Mouse (Mus musculus): ENCODE measurements around the gene Trim11. TPM values are rescaled to one million over a fixed set of nuclear protein-coding genes. Genes with fewer than 3 reads are reported as not detected.

The Trim11 gene
- total and polyA plus RNA-seq, 3 experiments: 24.8 to 27.0 TPM; not detected in 1

DNA sequence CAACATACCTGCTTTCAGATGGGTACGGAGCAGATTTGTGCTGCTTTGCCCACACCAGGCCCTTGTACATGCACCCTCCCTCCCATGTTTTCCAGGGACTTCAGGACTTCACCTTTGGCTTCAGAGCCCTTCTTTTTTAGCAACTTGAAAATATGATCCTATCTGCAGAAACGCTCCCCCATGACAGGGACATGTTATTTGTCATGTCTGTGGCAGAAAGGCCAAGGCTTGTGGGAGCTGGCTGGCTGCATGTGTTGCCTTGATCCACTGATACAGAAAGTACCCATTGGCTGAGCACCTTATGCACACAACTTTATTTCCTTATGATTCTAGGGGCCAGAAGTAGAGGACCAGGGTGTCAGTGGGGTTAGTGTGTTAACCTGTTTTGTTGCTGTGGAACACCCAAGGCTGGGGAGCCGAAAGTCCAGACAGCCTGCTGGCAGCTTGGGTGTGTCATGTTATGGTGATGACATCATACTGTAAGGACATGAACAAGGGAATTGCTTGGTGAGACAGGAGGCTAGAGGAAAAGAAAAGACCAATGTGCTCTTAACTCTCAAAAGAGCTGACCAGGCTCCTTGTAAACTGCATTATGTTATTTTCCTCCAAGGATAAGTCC is 7.5 kb downstream of the Trim11 start:
- H3K4me1 ChIP-seq (ENCODE audit: control insufficient read depth in 1 of 2, insufficient read depth in 2 of 2, low read length in 2 of 2): peaks cover 0 to 4% of the 10 kb centered on the region in 2 experiments; a peak in 3 of 4 replicates
- no peak for DNase-seq (ENCODE audit: low read depth, low spot score)
- H3K27me3 ChIP-seq (ENCODE audit: control insufficient read depth in 1 of 2, insufficient read depth in 2 of 2, low read length in 2 of 2): no peaks in the 10 kb centered on the region
- H3K36me3 ChIP-seq (ENCODE audit: control insufficient read depth in 1 of 2, insufficient read depth in 2 of 2, low read length in 2 of 2): peaks cover 7 to 17% of the 10 kb centered on the region in 2 experiments
- no peak overlapping the region for H3K27ac ChIP-seq (ENCODE audit: control insufficient read depth, low read depth, low read length)
- no peak overlapping the region for H3K4me3 ChIP-seq (ENCODE audit: control insufficient read depth in 1 of 2, insufficient read depth in 1 of 2, low read depth in 2 of 2, low read length in 2 of 2)
- peaks cover 8% of the 10 kb centered on the region for H3K79me2 ChIP-seq (ENCODE audit: control insufficient read depth, insufficient read depth, low read length, poor library complexity)
- H3K9ac ChIP-seq (ENCODE audit: control insufficient read depth, low read depth, low read length, poor library complexity, severe bottlenecking): no peak overlapping the region
- TF ChIP-seq JUND (IDR thresholded peaks at IDR 0.05; ENCODE audit: low read depth, low read length) (no peak), E2F4 (IDR thresholded peaks at IDR 0.05; ENCODE audit: borderline replicate concordance, low read depth, low read length) (no peak), GATA1 (IDR thresholded peaks at IDR 0.05; ENCODE audit: low read depth, low read length) (no peak), POLR2AphosphoS5 (IDR thresholded peaks at IDR 0.05; ENCODE audit: borderline replicate concordance, low read depth, low read length) (no peak), USF1 (IDR thresholded peaks at IDR 0.05; ENCODE audit: low read depth, low read length) (no peak), BHLHE40 (IDR thresholded peaks at IDR 0.05; ENCODE audit: borderline replicate concordance, low read depth, low read length) (no peak), MYB (IDR thresholded peaks at IDR 0.05; ENCODE audit: low read depth, low read length) (no peak), NELFE (IDR thresholded peaks at IDR 0.05; ENCODE audit: low read depth, low read length) (no peak), NRF1 (IDR thresholded peaks at IDR 0.05; ENCODE audit: insufficient read depth, low read depth, low read length, poor library complexity, severe bottlenecking) (no peak), CHD2 (IDR thresholded peaks at IDR 0.05; ENCODE audit: low read length) (no peak), TBP (IDR thresholded peaks at IDR 0.05; ENCODE audit: low read depth, low read length) (no peak)
- H3K9me3 ChIP-seq (replicated peaks; ENCODE audit: insufficient read depth, low read length): no peaks in the 10 kb centered on the region

DNA sequence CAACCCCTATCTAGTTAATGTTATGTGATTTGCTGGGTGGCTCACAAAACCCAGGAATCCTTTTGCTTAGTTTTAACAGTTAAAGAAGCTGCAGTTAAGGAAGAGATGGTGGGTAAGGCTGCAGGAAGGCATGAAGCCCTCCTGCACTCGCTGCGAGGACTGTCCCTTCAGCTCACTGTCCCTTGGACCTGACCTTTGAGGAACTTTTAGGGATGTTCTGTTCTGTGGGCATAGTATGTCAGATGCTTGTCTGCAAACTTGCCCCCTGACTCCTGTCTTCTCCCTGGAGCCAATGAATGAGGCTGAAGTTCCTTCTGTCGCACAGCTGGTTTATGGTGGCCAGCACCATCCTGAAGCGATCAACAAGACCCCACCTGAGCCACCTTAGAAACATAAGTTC is 11.3 kb downstream of the Trim11 start:
- Histone ChIP-seq H3K27ac (ENCODE audit: control insufficient read depth, low read depth, low read length) (no peak overlapping the region), H3K27me3 (ENCODE audit: control insufficient read depth in 1 of 2, insufficient read depth in 2 of 2, low read length in 2 of 2) (no peaks in the 10 kb centered on the region), H3K9ac (ENCODE audit: control insufficient read depth, low read depth, low read length, poor library complexity, severe bottlenecking) (no peak overlapping the region), H3K4me3 (ENCODE audit: control insufficient read depth in 1 of 2, insufficient read depth in 1 of 2, low read depth in 2 of 2, low read length in 2 of 2) (no peak overlapping the region), H3K9me3 (replicated peaks; ENCODE audit: insufficient read depth, low read length) (no peaks in the 10 kb centered on the region), H3K79me2 (ENCODE audit: control insufficient read depth, insufficient read depth, low read length, poor library complexity) (no peaks in the 10 kb centered on the region), H3K4me1 (ENCODE audit: control insufficient read depth in 1 of 2, insufficient read depth in 2 of 2, low read length in 2 of 2) (peaks cover 0 to 19% of the 10 kb centered on the region in 2 experiments; a peak in 3 of 4 replicates), H3K36me3 (ENCODE audit: control insufficient read depth in 1 of 2, insufficient read depth in 2 of 2, low read length in 2 of 2) (peaks cover 10 to 13% of the 10 kb centered on the region in 2 experiments; a peak in 3 of 4 replicates)
- TF ChIP-seq GABPA (IDR thresholded peaks at IDR 0.05; ENCODE audit: low read depth, low read length) (no peak), USF1 (IDR thresholded peaks at IDR 0.05; ENCODE audit: low read depth, low read length) (no peak), MAX (IDR thresholded peaks at IDR 0.05; ENCODE audit: low read length) (no peak), MAZ (IDR thresholded peaks at IDR 0.05; ENCODE audit: low read depth, low read length) (no peak), ETS1 (IDR thresholded peaks at IDR 0.05; ENCODE audit: low read depth, low read length) (no peak), TCF12 (IDR thresholded peaks at IDR 0.05; ENCODE audit: low read depth, low read length) (no peak), MXI1 (IDR thresholded peaks at IDR 0.05; ENCODE audit: low read depth, low read length) (no peak), MAFK (IDR thresholded peaks at IDR 0.05; ENCODE audit: borderline replicate concordance, low read depth, low read length) (no peak), SMC3 (IDR thresholded peaks at IDR 0.05; ENCODE audit: low read depth, low read length) (no peak), TBP (IDR thresholded peaks at IDR 0.05; ENCODE audit: low read depth, low read length) (no peak), BHLHE40 (IDR thresholded peaks at IDR 0.05; ENCODE audit: borderline replicate concordance, low read depth, low read length) (no peak), GATA1 (IDR thresholded peaks at IDR 0.05; ENCODE audit: low read depth, low read length) (no peak), POLR2AphosphoS2 (IDR thresholded peaks at IDR 0.05; ENCODE audit: low read length) (no peak)
- no peak for DNase-seq (ENCODE audit: low read depth, low spot score)

Measured in MEL (cell line).